Mouse (Mus musculus) spleen, adult 2 months (tissue): ENCODE data around the gene Rfk. TPM values are rescaled to one million over a fixed set of nuclear protein-coding genes. Genes with fewer than 3 reads are reported as not detected.

Experiments
- DNase-seq, 2 experiments: peaks; one replicate each; pipeline versions ENCODE4 v3.0.0 to v3.0.0-alpha.2; 2012 to 2021; ENCODE audit warnings: low spot score in 2 of 2, low read depth in 1 of 2
- H3K27ac ChIP-seq: fragments of 200-500 bp; 2 replicates; pipeline ENCODE4 v1.5.1; 2012; ENCODE audit warnings: low read length, inconsistent platforms; ENCODE audit not compliant: insufficient read depth
- H3K27me3 ChIP-seq: fragments of 200-500 bp; 2 replicates; pipeline ENCODE4 v1.6.1; 2012; ENCODE audit warnings: mild to moderate bottlenecking, moderate library complexity, low read length, inconsistent platforms; ENCODE audit not compliant: control insufficient read depth, insufficient read depth
- H3K36me3 ChIP-seq: fragments of 200-500 bp; 2 replicates; pipeline ENCODE4 v1.6.1; 2012; ENCODE audit warnings: mild to moderate bottlenecking, low read length, inconsistent platforms; ENCODE audit not compliant: control insufficient read depth, insufficient read depth
- H3K4me1 ChIP-seq: fragments of 200-500 bp; 2 replicates; pipeline ENCODE4 v1.6.1; 2011; ENCODE audit warnings: inconsistent platforms; ENCODE audit not compliant: control insufficient read depth, insufficient read depth, insufficient read length
- H3K4me3 ChIP-seq: fragments of 200-500 bp; 2 replicates; pipeline ENCODE4 v1.5.1; 2011; ENCODE audit warnings: mild to moderate bottlenecking, inconsistent platforms; ENCODE audit not compliant: insufficient read depth, insufficient read length; ENCODE audit errors: extremely low read depth
- CTCF ChIP-seq: fragments of 200-500 bp; IDR thresholded peaks from 2 replicates; pipeline ENCODE4 v1.5.1; 2011; ENCODE audit warnings: mild to moderate bottlenecking, inconsistent platforms; ENCODE audit not compliant: insufficient read depth, insufficient read length, insufficient replicate concordance; ENCODE audit errors: extremely low read depth
- POLR2A ChIP-seq: fragments of 200-500 bp; IDR thresholded peaks from 2 replicates; pipeline ENCODE4 v1.6.1; 2011; ENCODE audit warnings: low read depth, low read length, inconsistent platforms
- WGBS: fragments of 180-500 bp; shearing (Covaris S2); methylation state at CpG from one replicate; pipeline ENCODE4 v1.1.7; 2018; 5-methylcytosine and 5-hydroxymethylcytosine counted together
- polyA plus RNA-seq: library from polyadenylated mRNA; depleted of rRNA; stranded (reverse); fragments of >200 nt; gene quantifications from 2 replicates; pipeline ENCODE4 v1.2.3, GENCODE M21; 2012

The Rfk gene
- polyA plus RNA-seq, 1 experiment, result 32.4 TPM

DNA sequence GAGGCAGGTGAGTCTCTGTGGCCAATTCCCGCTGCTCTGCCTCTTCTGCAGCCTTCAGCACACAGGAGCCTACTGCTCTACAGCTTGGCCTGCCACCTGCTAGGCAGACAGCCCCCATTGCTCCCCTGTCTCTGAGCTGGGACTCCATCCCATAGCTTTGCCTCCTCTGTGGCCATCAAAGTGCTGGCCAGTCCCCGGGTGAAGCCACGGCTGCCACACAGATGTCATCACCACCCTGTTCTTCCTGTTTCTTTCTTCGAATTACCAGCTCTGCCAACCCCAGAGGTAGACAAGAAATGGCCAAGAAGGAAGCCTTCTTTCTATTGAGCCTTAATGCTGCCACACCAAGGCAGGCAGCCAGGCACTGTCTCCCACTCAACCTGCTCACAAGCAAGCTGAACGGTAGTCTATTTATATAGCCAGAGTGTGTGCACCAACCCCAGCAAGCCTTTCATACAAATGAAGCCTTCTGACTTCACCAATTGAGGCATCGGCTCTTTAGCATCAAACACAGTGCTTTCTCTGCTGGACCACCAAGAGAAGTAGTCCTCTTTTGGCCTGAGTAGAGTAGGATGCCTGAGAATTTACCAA is 10.9 kb upstream of the Rfk start:
- Histone ChIP-seq H3K4me1 (no peaks in the 10 kb centered on the region), H3K27ac (no peak overlapping the region), H3K4me3 (no peak overlapping the region), H3K27me3 (no peaks in the 10 kb centered on the region), H3K36me3 (no peaks in the 10 kb centered on the region)
- no peak for TF ChIP-seq POLR2A
- no peak for TF ChIP-seq CTCF
- whole genome bisulfite sequencing, result 47% methylated on average over 6 of the region's 6 CpGs
- no peak for DNase-seq

DNA sequence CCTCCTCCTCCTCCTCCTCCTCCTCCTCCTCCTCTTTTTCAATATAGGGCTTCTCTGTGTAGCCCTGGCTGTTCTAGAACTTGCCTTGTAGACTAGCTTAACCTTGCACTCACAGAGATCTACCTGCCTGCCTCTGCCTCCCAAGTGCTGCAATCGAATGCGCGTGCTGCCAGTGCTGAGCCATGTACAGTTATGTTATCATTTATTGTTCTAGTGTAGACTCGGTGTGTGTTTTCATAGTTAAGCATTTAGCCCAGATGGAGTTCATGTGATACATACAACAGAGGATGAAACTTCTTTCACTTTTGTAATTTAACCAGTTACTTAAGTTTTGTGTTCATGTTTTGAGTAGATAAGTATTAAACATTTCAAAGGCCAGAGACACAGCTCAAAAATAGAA is 8.8 kb upstream of the Rfk start:
- Histone ChIP-seq H3K27ac (no peak overlapping the region), H3K27me3 (no peaks in the 10 kb centered on the region), H3K4me3 (no peak overlapping the region), H3K4me1 (no peaks in the 10 kb centered on the region), H3K36me3 (no peaks in the 10 kb centered on the region)
- whole genome bisulfite sequencing, result 80% methylated on average over 4 of the region's 4 CpGs
- TF ChIP-seq POLR2A (no peak), CTCF (no peak)
- DNase-seq, result no peak

DNA sequence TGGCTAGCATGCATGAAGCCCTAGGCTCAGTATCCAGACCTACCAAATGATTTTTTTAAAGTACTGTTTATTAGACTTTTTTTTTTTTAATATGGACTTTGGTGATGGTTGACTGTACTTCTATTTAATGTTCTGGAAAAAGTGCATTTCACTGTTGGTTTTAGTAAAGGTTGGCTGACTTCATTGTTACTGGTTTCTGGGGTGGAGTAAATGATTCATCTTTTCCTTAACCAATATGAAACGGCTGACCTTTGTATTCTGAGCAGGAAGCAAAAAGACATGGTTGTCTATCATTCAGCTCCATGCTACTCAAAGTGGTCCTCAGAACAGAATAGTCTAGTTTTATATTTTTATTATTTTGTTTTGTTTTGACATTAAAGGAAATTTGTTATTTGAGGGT is 8.4 kb upstream of the Rfk start:
- no peak overlapping the region for H3K4me3 ChIP-seq
- H3K27me3 ChIP-seq, result no peaks in the 10 kb centered on the region
- no peaks in the 10 kb centered on the region for H3K4me1 ChIP-seq
- no peak overlapping the region for H3K27ac ChIP-seq
- no peak for DNase-seq
- 18% methylated on average over 1 of the region's 1 CpGs for WGBS
- no peak for TF ChIP-seq CTCF
- TF ChIP-seq POLR2A, result no peak
- no peaks in the 10 kb centered on the region for H3K36me3 ChIP-seq

GRCm38 (mm10) chr19:17386424-17386823 is 7.4 kb upstream of the Rfk start:
- Histone ChIP-seq H3K4me1 (no peaks in the 10 kb centered on the region), H3K27me3 (no peaks in the 10 kb centered on the region), H3K36me3 (no peaks in the 10 kb centered on the region), H3K27ac (no peak overlapping the region), H3K4me3 (no peak overlapping the region)
- WGBS, result 39% methylated on average over 6 of the region's 6 CpGs
- TF ChIP-seq CTCF (no peak), POLR2A (no peak)
- no peak for DNase-seq

GRCm38 (mm10) chr19:17388404-17388803 is 5.4 kb upstream of the Rfk start:
- DNase-seq, result no peak

DNA sequence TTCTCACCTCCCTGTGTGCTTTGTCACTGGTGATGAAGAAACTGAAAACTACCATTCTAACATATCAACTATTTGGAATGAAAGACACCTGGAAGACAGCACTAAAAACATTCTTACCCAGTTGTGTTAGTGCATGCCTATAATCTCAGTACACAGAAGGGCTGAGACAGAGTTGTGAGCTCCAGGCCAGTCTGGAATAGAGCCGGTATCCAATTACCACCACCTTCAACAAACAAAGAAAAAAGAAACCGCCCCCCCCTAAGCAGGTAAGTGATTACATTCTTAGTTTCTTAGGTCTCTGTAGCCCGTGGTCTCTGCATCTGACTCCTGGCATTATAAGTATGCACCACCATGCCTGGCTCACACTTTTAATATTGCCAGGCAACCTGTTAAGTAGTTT is 977 bp upstream of the Rfk start:
- H3K27me3 ChIP-seq, result no peaks in the 10 kb centered on the region
- 49% methylated on average over 3 of the region's 3 CpGs for WGBS
- H3K36me3 ChIP-seq, result peaks cover 1% of the 10 kb centered on the region; the same call in 1 of the 2 replicates
- H3K27ac ChIP-seq, result no peak overlapping the region
- DNase-seq, result no peak
- TF ChIP-seq POLR2A (no peak), CTCF (no peak)
- H3K4me1 ChIP-seq, result peaks cover 8% of the 10 kb centered on the region
- H3K4me3 ChIP-seq, result no peak overlapping the region

More at GRCm38 (mm10) chr19:17388404-17388803, 5.4 kb upstream of the Rfk start:
- Histone ChIP-seq H3K27ac (no peak overlapping the region), H3K27me3 (no peaks in the 10 kb centered on the region), H3K36me3 (no peaks in the 10 kb centered on the region), H3K4me3 (no peak overlapping the region), H3K4me1 (no peaks in the 10 kb centered on the region; the same call in 1 of the 2 replicates)
- 12% methylated on average over 2 of the region's 2 CpGs for WGBS
- TF ChIP-seq CTCF (no peak), POLR2A (no peak)

- 18% methylated on average over 4 of the region's 4 CpGs for WGBS
- TF ChIP-seq CTCF (no peak), POLR2A (no peak)
- H3K36me3 ChIP-seq, result peaks cover 16% of the 10 kb centered on the region
- H3K27ac ChIP-seq, result no peak overlapping the region; the same call in 1 of the 2 replicates
- H3K4me3 ChIP-seq, result no peak overlapping the region
- no peaks in the 10 kb centered on the region for H3K27me3 ChIP-seq
- DNase-seq, result no peak
- peaks cover 8% of the 10 kb centered on the region for H3K4me1 ChIP-seq
Measured at GRCm38 (mm10) chr19:17396802-17397201, 3.0 kb downstream of the Rfk start.
